Mouse (Mus musculus): ENCODE data around the gene Pdlim4. TPM values are rescaled to one million over a fixed set of nuclear protein-coding genes. Genes with fewer than 3 reads are reported as not detected.

Gene Pdlim4
- 3.1 and 3.9 TPM in 2 replicates for polyA plus RNA-seq (2012; rRNA removed)

GRCm38 (mm10) chr11:54068520-54069371, at the start of gene Pdlim4:
Gene Pdlim4, minus strand, starts transcription at chr11:54069014.

GRCm38 (mm10) chr11:54100045-54100691, 31.4 kb upstream of the Pdlim4 start, which contains the start of gene P4ha2:
Gene P4ha2, plus strand, starts transcription at chr11:54100095.

GRCm38 (mm10) chr11:54028044-54028951, 40.5 kb downstream of the Pdlim4 start, which contains the start of gene Slc22a4:
Gene Slc22a4, minus strand, starts transcription at chr11:54028090.

Other genes with a start within 250 kb of the Pdlim4 start
- 0.37 and 0.72 TPM in 2 replicates for gene Gm12216, start 209.8 kb downstream of the Pdlim4 start, polyA plus RNA-seq (2012; rRNA removed)
- 4.1 and 4.2 TPM in 2 replicates for gene Slc22a5, start 177.4 kb downstream of the Pdlim4 start, polyA plus RNA-seq (2012; rRNA removed)
- gene Slc22a21, start 88.7 kb downstream of the Pdlim4 start, polyA plus RNA-seq (2012; rRNA removed), result 1.3 and 1.6 TPM in 2 replicates
- 9.0 and 9.1 TPM in 2 replicates for gene Slc22a4, start 40.9 kb downstream of the Pdlim4 start, polyA plus RNA-seq (2012; rRNA removed)
- gene P4ha2, start 31.1 kb upstream of the Pdlim4 start, polyA plus RNA-seq (2012; rRNA removed), result 9.5 and 10.2 TPM in 2 replicates
- gene Csf2, start 180.7 kb upstream of the Pdlim4 start, polyA plus RNA-seq (2012; rRNA removed), result not detected in 2 replicates
- gene Il3, start 198.3 kb upstream of the Pdlim4 start, polyA plus RNA-seq (2012; rRNA removed), result not detected in 2 replicates
- 0.17 and 0.30 TPM in 2 replicates for gene Acsl6, start 234.8 kb upstream of the Pdlim4 start, polyA plus RNA-seq (2012; rRNA removed)